22 mouse cellular contexts compared by ENCODE assay signal in genomic region chr9:43021515-43022251, GRCm38 (mm10).
A peak's percentile ranks its signal among the peaks of the same experiment; 100 is the strongest.
DNase-seq lines count a peak whose midpoint lies in the region; ATAC-seq and TF ChIP-seq lines count a peak whose summit lies in the region.
"Had no signal": no experiment of that assay in that cellular context is flagged by ENCODE, and none has a peak within 500 bp of the region (broad histone marks: within the 10 kb centered on the region; RNA-seq: fewer than 3 reads in every experiment).

No protein-coding gene starts in this region.

- H3K9me3 ChIP-seq in heart, embryonic 10.5 days, result no peaks in the 10 kb centered on the region
- H3K9me3 ChIP-seq in lung, embryonic 16.5 days (ENCODE audit: control insufficient read depth, low read length), result no peaks in the 10 kb centered on the region
- no peaks in the 10 kb centered on the region for H3K9me3 ChIP-seq in heart, postnatal 0 days (replicated peaks; ENCODE audit: control insufficient read depth, low read length)
- H3K9me3 ChIP-seq: embryonic facial prominence, embryonic 12.5 days; hindbrain, embryonic 15.5 days; lung, embryonic 15.5 days; megakaryocyte, embryonic 14.5 days; midbrain, embryonic 15.5 days had no signal

- 78% methylated on average over 5 of the region's 5 CpGs for WGBS in heart, embryonic 10.5 days
- WGBS in lung, embryonic 16.5 days, result 71% methylated on average over 5 of the region's 5 CpGs
- WGBS in heart, postnatal 0 days, result 40% methylated on average over 5 of the region's 5 CpGs

- no peak for TF ChIP-seq EP300 in heart, postnatal 0 days (IDR thresholded peaks at IDR 0.05; ENCODE audit: low read depth)

- no peaks in the 10 kb centered on the region for H3K27me3 ChIP-seq in heart, embryonic 10.5 days (ENCODE audit: insufficient read depth, poor library complexity, severe bottlenecking)
- no peaks in the 10 kb centered on the region for H3K27me3 ChIP-seq in lung, embryonic 16.5 days (ENCODE audit: control insufficient read depth, insufficient read depth, low read depth, low read length)
- H3K27me3 ChIP-seq in heart, postnatal 0 days (ENCODE audit: control insufficient read depth, insufficient read depth, low read length), result no peaks in the 10 kb centered on the region
- H3K27me3 ChIP-seq: embryonic facial prominence, embryonic 12.5 days; hindbrain, embryonic 15.5 days; lung, embryonic 15.5 days; megakaryocyte, embryonic 14.5 days; midbrain, embryonic 15.5 days had no signal

- H3K36me3 ChIP-seq in heart, embryonic 10.5 days, result peaks cover 24% of the 10 kb centered on the region
- H3K36me3 ChIP-seq in lung, embryonic 16.5 days (ENCODE audit: control insufficient read depth, insufficient read depth, low read length), result peaks cover 6% of the 10 kb centered on the region
- peaks cover 40% of the 10 kb centered on the region for H3K36me3 ChIP-seq in heart, postnatal 0 days (replicated peaks; ENCODE audit: control insufficient read depth, insufficient read depth, low read length)

- H3K4me3 ChIP-seq in heart, embryonic 10.5 days, result no peak overlapping the region
- H3K4me3 ChIP-seq in lung, embryonic 16.5 days (ENCODE audit: low read length), result no peak overlapping the region
- no peak overlapping the region for H3K4me3 ChIP-seq in heart, postnatal 0 days (ENCODE audit: low read depth, low read length)
- H3K4me3 ChIP-seq: embryonic facial prominence, embryonic 12.5 days; hindbrain, embryonic 15.5 days; lung, embryonic 15.5 days; megakaryocyte, embryonic 14.5 days; midbrain, embryonic 15.5 days had no signal

- H3K4me2 ChIP-seq in lung, embryonic 16.5 days (ENCODE audit: low read depth, low read length), result no peak overlapping the region
- H3K4me2 ChIP-seq in heart, postnatal 0 days (ENCODE audit: low read depth, low read length), result no peak overlapping the region
- H3K4me2 ChIP-seq: embryonic facial prominence, embryonic 12.5 days; hindbrain, embryonic 15.5 days; liver, embryonic 11.5 days; lung, embryonic 15.5 days; midbrain, embryonic 15.5 days had no signal

- ATAC-seq in lung, embryonic 16.5 days (ENCODE audit: low read depth), result peak; percentile 70; the same call in 1 of the 2 replicates
- ATAC-seq in heart, postnatal 0 days (ENCODE audit: insufficient read depth, low read depth), result peak; percentile 83
- ATAC-seq: activated CD4-positive, CD25-positive, alpha-beta regulatory T cell, adult 4 months; forebrain, postnatal 0 days; midbrain, embryonic 15.5 days had no signal

- H3K9ac ChIP-seq in lung, embryonic 16.5 days (ENCODE audit: low read length), result no peak overlapping the region
- H3K9ac ChIP-seq in heart, postnatal 0 days (replicated peaks; ENCODE audit: low read depth, low read length), result no peak overlapping the region
- H3K9ac ChIP-seq: embryonic facial prominence, embryonic 12.5 days; forebrain, postnatal 0 days; hindbrain, embryonic 15.5 days; lung, embryonic 15.5 days; midbrain, embryonic 15.5 days had no signal

- TF ChIP-seq CTCF in heart, postnatal 0 days (IDR thresholded peaks at IDR 0.05; ENCODE audit: low read depth), result no peak

- no peak for DNase-seq in heart, embryonic 10.5 days (ENCODE audit: low spot score)
- no peak for DNase-seq in heart, adult 9 months (ENCODE audit: low spot score in 2 of 2)
- no peak for DNase-seq in lung, postnatal 10 days
- peak; percentile 39 for DNase-seq in heart, postnatal 0 days (ENCODE audit: low spot score)
- peak; percentile 29 for DNase-seq in right cerebral cortex, postnatal 25 days
- DNase-seq in cerebellum, adult 8-10 months, result no peak
- no peak for DNase-seq in thymus, postnatal 14 days
- DNase-seq: adrenal gland, postnatal 25 days; cerebellum, adult 2 months; forebrain, postnatal 0 days; kidney, adult 11 months; retina, postnatal 1 day; thymus, postnatal 4 days had no signal

- H3K27ac ChIP-seq in heart, embryonic 10.5 days, result peak overlapping the region; percentile 69; the same call in 1 of the 2 replicates
- peak overlapping the region; percentile 40; the same call in 1 of the 2 replicates for H3K27ac ChIP-seq in lung, embryonic 16.5 days (ENCODE audit: low read length)
- peak overlapping the region; percentile 90 for H3K27ac ChIP-seq in heart, postnatal 0 days (ENCODE audit: low read depth)
- H3K27ac ChIP-seq: embryonic facial prominence, embryonic 12.5 days; hindbrain, embryonic 15.5 days; kidney, postnatal 0 days; lung, embryonic 15.5 days; midbrain, embryonic 15.5 days had no signal

- H3K4me1 ChIP-seq in heart, embryonic 10.5 days, result peaks cover 20% of the 10 kb centered on the region
- H3K4me1 ChIP-seq in lung, embryonic 16.5 days (replicated peaks; ENCODE audit: control insufficient read depth, insufficient read depth, low read length), result peaks cover 2% of the 10 kb centered on the region
- H3K4me1 ChIP-seq in heart, postnatal 0 days (ENCODE audit: control insufficient read depth, insufficient read depth), result peaks cover 9% of the 10 kb centered on the region
- H3K4me1 ChIP-seq: embryonic facial prominence, embryonic 12.5 days; hindbrain, embryonic 15.5 days; midbrain, embryonic 15.5 days had no signal

Comparison
In these comparisons a context has a peak if more than half of its experiments do, and no peak if none do; other contexts are left out.
1. DNase-seq: peak in heart, postnatal 0 days (single experiment) and right cerebral cortex, postnatal 25 days (single experiment); none in heart, embryonic 10.5 days (single experiment), heart, adult 9 months (0 of 2), lung, postnatal 10 days (single experiment), cerebellum, adult 8-10 months (single experiment) and thymus, postnatal 14 days (single experiment).
2. H3K27ac ChIP-seq: peak in every context shown above with its lines; median percentile 90 in heart, postnatal 0 days; 69 in heart, embryonic 10.5 days; 40 in lung, embryonic 16.5 days.